Mouse (Mus musculus) erythroid progenitor cell, adult 5-6 weeks (primary cell): ENCODE measurements around the gene Tmod2. TPM values are rescaled to one million over a fixed set of nuclear protein-coding genes. Genes with fewer than 3 reads are reported as not detected.
"Not testable (repeated sequence)": the region's sequence is repeated elsewhere in the genome, so short reads cannot be mapped to it uniquely, and the experiment has no call there.

Experiments
- ATAC-seq: replicated peaks from 2 replicates; pipeline ENCODE4 v1.8.0; 2016; ENCODE audit warnings: moderate number of reproducible peaks, mild to moderate bottlenecking, moderate TSS enrichment, inconsistent platforms; ENCODE audit not compliant: poor library complexity, low FRiP score, severe bottlenecking
- total RNA-seq, 2 experiments: library from RNA; stranded (forward) in 1 of 2; stranded (reverse) in 1 of 2; fragments of 150-400 nt in 1 of 2; fragments of 186-747, 209-891 nt in 1 of 2; gene quantifications; 2 replicates each; pipeline versions ENCODE4 v1.2.3 to v1.2.4; 2015 to 2017; ENCODE audit warnings: low replicate concordance in 2 of 2

The Tmod2 gene
- total RNA-seq (2015; ENCODE audit: low replicate concordance) (not detected in 2 replicates), total RNA-seq (2017; ENCODE audit: low replicate concordance) (not detected in 2 replicates)

- ATAC-seq: no peak
Observed at GRCm38 (mm10) chr9:75610571-75611493, at the start of gene Tmod2. Tmod2 (minus strand) TSS chr9:75611325.

DNA sequence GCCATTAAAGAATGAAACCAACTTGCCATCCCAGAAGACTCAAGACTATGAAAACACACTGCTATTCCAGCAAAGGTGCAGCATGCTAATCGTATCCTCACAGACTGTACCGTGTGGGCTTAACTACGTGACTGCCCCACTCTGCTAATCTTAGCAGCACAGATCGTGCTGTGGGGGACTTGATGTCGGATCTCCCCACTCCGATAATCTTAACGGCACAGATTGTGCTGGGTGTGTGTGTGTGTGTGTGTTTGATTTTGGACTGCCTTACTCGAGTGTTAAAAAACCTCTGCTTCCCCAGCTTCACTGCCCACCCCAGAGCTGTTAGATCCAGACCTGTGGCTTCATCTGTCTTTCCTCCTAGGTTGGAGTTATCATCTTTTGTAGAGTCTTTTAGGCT lies 49.8 kb upstream of the Tmod2 start:
- no peak for ATAC-seq

DNA sequence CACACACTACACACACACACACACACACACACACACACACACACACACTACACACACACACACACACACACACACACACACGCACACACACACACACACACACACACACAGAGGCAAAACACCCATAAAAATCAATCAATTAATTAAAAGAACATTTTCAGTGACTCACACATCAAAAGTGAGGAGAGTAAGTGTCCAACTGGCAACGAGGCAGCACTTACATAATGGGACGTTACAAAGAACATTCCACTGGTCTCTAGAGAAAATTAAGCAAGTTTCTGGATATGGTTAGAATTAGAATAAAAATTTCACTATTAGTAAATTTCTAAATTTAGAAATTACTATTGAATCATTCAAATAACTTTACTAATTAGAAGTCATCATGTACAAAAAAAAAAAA lies 45.3 kb upstream of the Tmod2 start:
- not testable (repeated sequence) for ATAC-seq

GRCm38 (mm10) chr9:75653981-75654911 lies 43.1 kb upstream of the Tmod2 start:
- no peak for ATAC-seq

DNA sequence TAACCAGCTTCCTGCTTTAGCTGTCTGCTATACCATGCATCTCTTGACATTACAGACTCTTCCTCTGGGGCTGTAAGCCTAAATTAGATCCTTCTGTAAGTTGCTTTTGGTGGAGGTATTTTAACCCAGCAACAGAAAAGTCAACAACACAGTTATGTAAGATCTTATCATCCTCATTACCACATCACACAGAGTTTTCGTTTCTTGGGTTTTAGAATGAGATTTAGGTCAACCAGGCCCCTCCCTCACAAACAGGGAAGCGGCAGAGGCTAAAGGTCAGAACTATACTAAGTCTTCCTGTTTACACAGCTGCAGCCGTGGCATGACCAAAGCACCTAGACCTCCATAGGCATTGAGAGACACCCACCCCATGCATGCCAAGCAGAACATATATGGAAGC lies 34.3 kb upstream of the Tmod2 start:
- no peak for ATAC-seq

GRCm38 (mm10) chr9:75634226-75634625 lies 23.1 kb upstream of the Tmod2 start:
- no peak for ATAC-seq

DNA sequence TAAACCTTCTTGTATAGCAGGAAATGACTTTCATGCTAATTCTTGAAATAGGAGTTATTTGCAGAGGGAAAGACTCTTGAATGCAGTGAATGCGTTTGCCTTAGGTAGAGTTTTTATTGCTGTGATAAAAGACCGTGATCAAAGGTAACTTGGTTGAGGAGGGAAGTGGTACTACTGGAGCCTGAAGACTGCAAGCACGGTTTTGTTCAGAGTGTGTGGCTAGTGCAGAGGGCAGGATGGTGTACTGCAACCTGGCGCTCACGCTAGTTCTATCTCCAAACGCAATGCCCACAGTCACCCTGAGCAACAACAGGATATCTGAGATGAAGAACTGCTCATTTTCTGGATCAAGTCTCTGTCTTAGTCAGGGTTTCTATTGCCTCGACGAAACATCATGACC lies 22.5 kb upstream of the Tmod2 start:
- ATAC-seq: no peak

- ATAC-seq: no peak
Observed at GRCm38 (mm10) chr9:75632902-75633301, 21.8 kb upstream of the Tmod2 start.

DNA sequence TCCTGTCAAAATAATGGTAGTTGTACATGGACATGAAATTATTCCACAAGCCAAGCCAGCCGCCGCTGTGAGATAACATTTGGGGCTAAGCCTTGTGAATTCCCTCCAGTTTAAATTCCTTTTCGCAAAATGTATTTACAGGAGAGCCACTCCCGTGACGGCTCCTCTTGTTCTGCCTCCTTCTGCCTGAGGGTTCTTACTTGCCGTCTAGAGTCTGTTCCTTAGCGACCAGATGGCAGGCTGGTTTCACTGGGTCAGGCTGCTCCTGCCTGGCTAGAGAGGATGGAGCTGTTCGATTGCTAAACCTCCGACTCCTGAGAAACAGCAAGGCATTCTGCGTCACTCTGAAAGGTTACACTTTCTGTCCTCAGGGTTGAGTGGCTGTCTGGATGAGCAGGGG lies 21.0 kb upstream of the Tmod2 start:
- no peak for ATAC-seq

DNA sequence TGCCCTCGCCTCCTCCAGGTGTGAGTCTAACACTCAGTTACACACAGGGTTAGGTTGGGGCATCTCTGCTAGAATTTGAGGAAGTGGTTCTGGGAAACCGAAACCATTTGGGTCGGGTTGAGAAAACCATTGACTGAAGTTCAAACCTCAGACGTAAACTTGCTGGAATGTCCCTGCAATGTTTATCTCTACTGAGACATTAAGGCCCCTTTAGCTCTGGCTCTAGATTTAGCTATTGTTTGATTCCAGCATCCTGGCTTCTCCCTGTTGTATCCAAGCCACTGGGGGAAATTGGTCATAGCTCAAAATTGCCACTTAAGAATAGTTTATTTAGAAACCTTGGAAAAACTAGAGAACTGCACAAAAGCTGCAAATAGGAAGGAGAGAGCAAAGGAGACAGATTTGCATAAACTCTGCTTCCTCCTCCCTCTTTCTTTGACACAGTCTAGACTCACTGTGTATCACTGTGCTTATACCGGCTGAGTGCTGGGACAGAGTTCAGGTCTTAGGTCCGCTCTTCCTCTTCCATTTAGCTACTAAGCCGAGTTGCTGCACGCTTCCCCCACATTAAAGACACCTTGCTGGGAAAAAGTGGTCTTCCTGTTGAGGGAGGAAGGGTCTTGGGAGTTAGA lies 19.8 kb upstream of the Tmod2 start:
- ATAC-seq: no peak

DNA sequence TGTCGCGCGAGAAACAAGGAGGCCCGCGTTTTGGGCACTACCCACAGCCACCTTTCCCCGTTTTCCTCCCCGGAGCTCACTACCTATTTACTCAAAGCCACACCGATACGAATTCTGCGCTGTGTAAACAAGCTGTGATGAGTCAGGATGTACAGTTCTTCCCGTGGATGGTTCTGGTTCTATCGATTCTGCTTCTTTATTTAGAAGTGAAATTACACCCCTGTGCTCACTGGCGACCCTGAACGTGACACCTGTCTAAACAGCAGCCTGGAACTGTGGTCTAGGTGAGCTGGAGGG lies 15.1 kb upstream of the Tmod2 start:
- ATAC-seq: no peak

GRCm38 (mm10) chr9:75625556-75626307 lies 14.6 kb upstream of the Tmod2 start, which contains the start of gene Lysmd2:
Lysmd2 (plus strand) TSS chr9:75625741.
- no peak for ATAC-seq

GRCm38 (mm10) chr9:75624983-75625555 lies 13.9 kb upstream of the Tmod2 start:
- ATAC-seq: no peak

- ATAC-seq: no peak
Observed at GRCm38 (mm10) chr9:75621428-75621827, 10.3 kb upstream of the Tmod2 start.

DNA sequence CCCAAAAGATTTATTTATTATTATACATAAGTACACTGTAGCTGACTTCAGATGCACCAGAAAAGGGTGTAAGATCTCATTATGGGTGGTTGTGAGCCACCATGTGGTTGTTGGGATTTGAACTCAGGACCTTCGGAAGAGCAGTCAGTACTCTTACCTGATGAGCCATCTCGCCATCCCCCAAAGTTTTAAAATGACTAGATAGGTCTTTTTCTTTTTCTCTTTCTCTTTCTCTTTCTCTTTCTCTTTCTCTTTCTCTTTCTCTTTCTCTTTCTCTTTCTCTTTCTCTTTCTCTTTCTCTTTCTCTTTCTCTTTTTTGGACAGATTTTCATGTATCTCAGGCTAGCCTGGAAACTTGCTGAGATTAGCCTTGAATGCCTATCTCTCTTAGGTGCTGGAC lies 8.6 kb upstream of the Tmod2 start:
- not testable (repeated sequence) for ATAC-seq

GRCm38 (mm10) chr9:75618836-75619400 lies 7.8 kb upstream of the Tmod2 start:
- ATAC-seq: no peak

GRCm38 (mm10) chr9:75616560-75616959 lies 5.4 kb upstream of the Tmod2 start:
- no peak for ATAC-seq

- ATAC-seq: no peak
Observed at GRCm38 (mm10) chr9:75609965-75610364, 1.2 kb downstream of the Tmod2 start.

DNA sequence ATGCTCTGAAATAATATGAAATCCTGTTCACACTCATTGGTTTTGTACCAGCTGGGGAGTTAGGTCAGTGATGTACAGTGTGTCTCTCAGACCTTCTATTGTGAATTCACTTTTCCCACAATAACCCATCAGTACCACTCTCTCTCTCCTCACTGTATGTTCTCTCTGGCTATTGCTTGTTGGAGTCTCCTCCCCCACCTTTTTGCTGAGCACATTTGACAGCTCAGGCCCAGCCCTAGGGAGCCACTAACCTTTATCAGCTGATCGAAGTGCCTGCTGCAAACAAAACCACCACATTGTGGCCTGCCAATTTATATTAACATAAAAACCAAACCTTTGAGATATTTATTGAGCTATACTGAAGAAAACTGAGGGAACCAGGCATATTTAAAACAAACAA lies 1.6 kb downstream of the Tmod2 start:
- ATAC-seq: no peak
